Comparison of ENCODE assay signal across 31 mouse cellular contexts in the genomic region with DNA sequence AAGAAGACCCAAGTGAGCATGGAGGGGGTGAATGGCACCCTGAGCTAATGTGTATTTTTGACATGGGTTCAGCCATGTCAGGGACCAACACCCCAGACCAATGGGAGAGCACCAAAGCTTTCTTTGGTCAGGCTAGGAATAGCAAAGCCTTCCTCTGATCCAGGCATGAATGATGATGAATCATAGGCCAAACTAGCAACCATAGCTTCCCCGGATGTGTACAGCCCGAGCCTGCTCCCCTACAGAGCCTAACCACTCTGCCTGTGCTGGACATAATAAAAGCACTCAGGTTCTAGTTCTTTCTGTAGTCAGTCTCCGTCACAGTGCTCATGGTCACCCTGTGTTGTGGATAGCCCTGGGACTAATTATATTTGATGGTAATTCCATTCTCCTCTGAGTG. TPM values are rescaled to one million over a fixed set of nuclear protein-coding genes. Genes with fewer than 3 reads are reported as not detected.
"Had no signal": no experiment of that assay in that cellular context is flagged by ENCODE, and none has a peak within 500 bp of the region (broad histone marks: within the 10 kb centered on the region; RNA-seq: fewer than 3 reads in every experiment).

No protein-coding gene starts in this region.

- DNase-seq: kidney, adult 2 months; kidney, postnatal 25 days; layer of hippocampus, adult 9-11 months; layer of hippocampus, postnatal 36 days; liver, embryonic 13.5 days; lung, adult 2 months; lung, postnatal 14 days; retina, postnatal 1 day; right cerebral cortex, postnatal 25 days; thymus, adult 18-20 months; thymus, postnatal 36 days had no signal

- H3K4me3 ChIP-seq: layer of hippocampus, adult 2 months; left cerebral cortex, adult 2 months; liver, embryonic 13.5 days; midbrain, embryonic 15.5 days; neural tube, embryonic 13.5 days had no signal

- H3K9me3 ChIP-seq: liver, embryonic 13.5 days; midbrain, embryonic 15.5 days; neural tube, embryonic 13.5 days had no signal

- ATAC-seq: midbrain, embryonic 15.5 days had no signal

- H3K36me3 ChIP-seq: midbrain, embryonic 15.5 days; neural tube, embryonic 13.5 days had no signal

- H3K4me2 ChIP-seq: liver, embryonic 13.5 days; midbrain, embryonic 11.5 days; midbrain, embryonic 15.5 days; neural tube, embryonic 13.5 days had no signal

RNA-seq across cellular contexts. Expression of gene A630095N17Rik, which starts 10.4 kb away (rescaled TPM):
- total RNA-seq: layer of hippocampus, adult 2 months; layer of hippocampus, postnatal 36 days; left cerebral cortex, adult 2 months; left cerebral cortex, postnatal 10 days; left cerebral cortex, postnatal 36 days; liver, adult 2 months; megakaryocyte-erythroid progenitor cell, adult 5-6 weeks; neutrophil, adult 5-6 weeks had no signal
- polyA plus RNA-seq: kidney, adult 2 months; kidney, embryonic 14.5 days; large intestine, adult 2 months; limb, embryonic 11.5 days; limb, embryonic 14.5 days; liver, adult 2 months; liver, embryonic 13.5 days; liver, embryonic 16.5 days; lung, adult 2 months; lung, embryonic 16.5 days; macrophage; midbrain, embryonic 11.5 days; midbrain, embryonic 15.5 days; neural tube, embryonic 13.5 days; small intestine, adult 2 months; stomach, embryonic 16.5 days; urinary bladder, adult 2 months had no signal
